Mouse (Mus musculus): ENCODE measurements around the gene Rasal3. TPM values are rescaled to one million over a fixed set of nuclear protein-coding genes. Genes with fewer than 3 reads are reported as not detected.

Gene Rasal3
- total RNA-seq, 1 experiment from 2014 or later, result 34.9 TPM

DNA sequence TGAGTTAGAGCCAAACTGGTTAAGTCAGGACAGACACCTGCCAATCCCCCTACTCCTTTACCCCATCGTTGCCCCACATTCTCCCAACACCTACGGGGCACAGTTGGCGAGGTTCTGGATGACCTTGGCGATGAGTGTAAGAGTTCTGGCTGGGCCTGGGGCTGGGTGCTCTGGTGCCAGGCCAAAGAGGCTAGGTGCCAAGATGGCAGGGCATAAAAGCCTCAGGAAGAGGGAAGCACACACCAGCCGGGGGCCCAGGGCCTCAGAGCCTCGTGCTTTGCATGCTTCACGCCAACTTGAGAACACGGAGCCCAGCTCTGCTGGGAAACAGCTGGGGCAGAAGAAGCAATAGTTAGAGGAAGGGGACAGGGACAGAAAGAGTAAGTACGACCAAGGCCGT lies 9.4 kb downstream of the Rasal3 start:
- ATAC-seq (replicated peaks; ENCODE audit: low read depth, poor library complexity, severe bottlenecking), result no peak

DNA sequence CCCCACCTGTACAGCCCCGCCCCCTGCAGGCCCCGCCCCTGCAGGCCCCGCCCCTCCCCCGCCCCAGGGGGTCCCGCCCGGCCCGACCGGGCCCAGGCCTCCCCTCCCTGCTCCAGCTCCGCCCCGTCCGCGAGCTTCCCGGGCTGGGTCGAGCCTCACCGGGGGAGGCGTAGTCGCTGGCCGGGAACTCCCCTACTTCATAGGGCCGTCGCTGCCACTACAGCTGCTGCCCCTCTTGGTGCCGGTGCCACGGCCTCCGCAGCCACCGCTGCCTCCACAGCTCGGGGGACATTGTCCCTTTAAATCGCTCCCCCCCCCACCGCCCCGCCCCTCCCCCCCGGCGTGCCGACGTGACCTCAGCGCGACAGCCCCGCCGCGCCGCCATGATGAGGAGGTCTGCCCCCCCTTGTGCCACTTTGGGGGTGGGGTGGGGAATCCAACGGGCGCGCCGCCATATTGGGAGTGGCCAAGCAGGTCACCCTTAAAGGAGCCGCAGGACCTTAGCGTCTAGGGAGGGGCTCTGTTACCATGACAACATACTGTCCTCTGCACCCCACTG lies 14.2 kb downstream of the Rasal3 start, which contains the start of gene Wiz:
Gene Wiz, minus strand, starts transcription at position 339 of the 559 bp plus-strand sequence.
- peak; percentile 81 for ATAC-seq (replicated peaks; ENCODE audit: low read depth, poor library complexity, severe bottlenecking)

DNA sequence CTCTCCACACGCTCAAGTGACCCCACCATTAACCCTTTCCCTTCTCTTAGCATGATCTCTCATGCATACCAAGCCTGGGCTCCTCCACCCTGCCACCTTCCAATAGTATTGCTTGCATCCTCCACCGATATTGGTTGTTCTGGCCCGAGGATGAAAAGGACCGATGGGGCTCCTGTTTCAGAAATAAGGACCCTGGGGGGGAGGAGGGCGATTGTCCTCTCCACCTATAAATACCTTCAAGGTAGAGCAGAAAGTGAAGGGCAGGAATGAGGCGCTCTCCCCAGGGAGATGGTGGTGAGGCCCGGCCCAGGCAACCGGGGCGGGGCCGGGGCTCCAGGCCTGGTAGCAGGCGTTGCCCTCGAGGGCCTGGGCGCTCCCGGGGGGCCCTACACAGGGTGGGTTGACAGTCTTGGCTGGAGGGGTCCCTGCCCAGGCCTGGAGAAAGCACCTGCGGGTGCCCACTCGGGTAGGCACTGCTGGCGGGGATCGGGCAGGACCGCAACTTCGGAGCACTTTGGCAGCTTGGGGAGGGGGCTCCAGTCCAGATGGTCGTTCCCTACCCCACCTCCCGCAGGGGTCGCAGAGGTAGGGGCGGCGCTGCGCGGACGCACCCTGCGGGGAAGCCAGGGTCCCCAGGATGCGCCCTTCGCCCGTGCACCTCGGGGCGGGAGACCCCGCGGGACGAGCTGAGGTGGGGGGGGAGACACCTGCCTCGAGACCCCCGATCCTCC lies 14.8 kb downstream of the Rasal3 start:
- no peak; the same call in 1 of the 2 replicates for ATAC-seq (replicated peaks; ENCODE audit: low read depth, poor library complexity, severe bottlenecking)

DNA sequence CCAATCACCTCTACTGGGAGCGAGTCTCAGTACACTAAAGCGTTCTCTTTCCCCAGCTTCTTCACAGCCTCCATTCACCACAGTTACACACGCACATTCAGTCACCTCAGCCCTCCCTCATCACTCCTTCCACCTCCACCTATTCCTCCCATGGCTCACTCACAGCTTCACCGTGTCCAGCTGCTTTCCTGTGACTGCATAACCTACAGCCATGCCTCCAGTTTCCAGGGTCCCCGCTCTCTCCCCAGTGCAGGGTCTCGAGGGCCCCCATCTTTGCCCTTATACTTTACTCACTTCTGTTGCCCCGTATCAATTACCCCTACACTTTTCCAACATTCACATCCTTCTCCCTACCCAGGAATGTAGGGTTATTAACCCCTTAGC lies 15.4 kb downstream of the Rasal3 start:
- ATAC-seq (replicated peaks; ENCODE audit: low read depth, poor library complexity, severe bottlenecking), result no peak

DNA sequence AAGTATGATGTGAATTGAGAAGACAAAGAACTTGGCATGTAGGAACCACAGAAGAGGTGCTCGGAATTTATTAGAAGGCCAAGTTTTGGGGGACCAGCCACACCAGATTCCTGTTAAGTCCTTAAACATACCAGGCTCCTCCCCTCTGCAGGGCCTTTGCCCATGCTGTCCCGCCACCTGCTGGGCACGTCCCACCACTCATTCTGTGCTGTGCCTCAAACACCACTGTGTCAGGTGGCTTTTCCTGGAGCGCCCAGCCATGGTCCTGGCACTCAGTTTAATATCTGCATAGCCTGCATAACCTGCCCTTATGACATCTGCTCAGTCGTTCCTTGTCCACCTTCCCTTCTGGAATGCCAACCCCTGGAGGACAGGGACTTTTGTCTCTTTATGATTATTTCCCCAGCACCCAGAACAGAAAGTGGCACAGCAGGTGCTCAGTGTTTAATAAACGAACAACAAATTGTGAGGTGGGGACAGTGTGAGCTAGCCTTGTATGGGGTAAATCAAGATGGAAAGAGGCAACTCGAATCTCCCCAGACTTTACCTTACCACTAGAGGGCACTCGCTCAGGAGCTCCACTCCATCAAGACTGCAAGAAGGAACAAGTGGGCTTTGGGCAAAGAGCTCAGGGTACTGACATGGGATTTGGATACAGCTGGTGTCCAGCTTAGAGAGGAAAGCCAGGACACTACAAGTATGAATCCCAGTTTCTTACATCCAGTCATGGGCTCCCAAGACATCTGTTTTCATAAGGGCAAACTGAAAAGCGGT lies 16.5 kb downstream of the Rasal3 start:
- peak; percentile 47 for ATAC-seq (replicated peaks; ENCODE audit: low read depth, poor library complexity, severe bottlenecking)

DNA sequence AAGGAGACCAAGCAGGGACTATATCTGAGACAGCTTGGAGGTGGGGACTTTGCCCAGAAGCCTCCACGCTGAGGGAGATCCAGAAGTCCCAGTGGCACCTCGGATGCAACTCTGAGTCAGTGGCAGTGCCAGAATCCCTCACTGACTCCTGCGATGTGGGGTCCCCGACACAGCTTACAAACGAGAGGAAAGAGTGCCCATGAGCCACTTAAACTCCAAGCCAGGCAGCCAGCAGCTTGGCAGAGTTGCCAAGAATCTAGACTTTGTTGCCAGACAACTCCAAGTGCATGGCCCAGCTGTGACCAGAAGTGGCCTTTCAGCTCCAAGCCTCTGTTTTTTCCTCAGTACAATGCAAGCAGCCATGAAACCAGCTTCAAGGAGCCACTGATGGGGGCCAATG lies 19.7 kb downstream of the Rasal3 start:
- ATAC-seq (replicated peaks; ENCODE audit: low read depth, poor library complexity, severe bottlenecking), result no peak

DNA sequence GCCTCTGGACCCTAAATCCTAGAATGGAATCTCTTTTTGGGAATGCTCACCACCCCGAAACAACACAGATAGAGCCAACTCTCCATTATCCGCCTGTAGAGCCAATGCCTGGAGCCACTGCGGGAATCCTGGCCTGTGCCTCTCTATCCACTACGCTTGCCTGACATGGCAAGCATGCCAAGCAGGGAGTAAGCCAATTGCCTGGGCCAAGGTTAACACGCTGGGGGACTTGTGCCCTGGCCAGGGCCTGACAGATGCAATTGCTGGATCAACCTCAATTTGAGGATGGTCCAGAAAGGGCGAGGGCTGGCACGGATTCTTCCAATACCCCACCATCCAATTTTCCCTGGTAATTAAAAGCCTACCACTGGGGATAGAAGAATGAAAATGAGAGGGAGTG lies 20.8 kb downstream of the Rasal3 start:
- ATAC-seq (replicated peaks; ENCODE audit: low read depth, poor library complexity, severe bottlenecking), result no peak

DNA sequence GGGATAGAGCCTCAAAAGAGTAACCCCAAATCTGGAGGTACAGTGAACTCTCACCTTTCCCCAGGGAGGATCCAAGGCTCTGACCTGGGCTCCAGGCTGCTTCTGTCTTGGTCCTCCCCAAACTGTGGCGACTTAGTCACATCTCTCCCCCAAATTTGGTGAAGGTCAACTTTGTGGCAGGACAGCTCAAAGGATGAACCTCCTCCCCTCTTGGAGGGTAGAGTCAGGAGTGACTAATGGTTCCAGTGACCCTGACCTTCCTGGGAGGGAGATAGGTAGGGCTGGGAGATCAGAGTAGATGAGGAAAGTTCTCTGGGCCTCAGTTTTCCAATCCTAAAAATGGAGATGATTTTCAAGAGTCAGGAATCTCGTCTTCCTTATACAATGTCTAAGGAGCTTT lies 24.6 kb downstream of the Rasal3 start:
- ATAC-seq (replicated peaks; ENCODE audit: low read depth, poor library complexity, severe bottlenecking), result no peak

DNA sequence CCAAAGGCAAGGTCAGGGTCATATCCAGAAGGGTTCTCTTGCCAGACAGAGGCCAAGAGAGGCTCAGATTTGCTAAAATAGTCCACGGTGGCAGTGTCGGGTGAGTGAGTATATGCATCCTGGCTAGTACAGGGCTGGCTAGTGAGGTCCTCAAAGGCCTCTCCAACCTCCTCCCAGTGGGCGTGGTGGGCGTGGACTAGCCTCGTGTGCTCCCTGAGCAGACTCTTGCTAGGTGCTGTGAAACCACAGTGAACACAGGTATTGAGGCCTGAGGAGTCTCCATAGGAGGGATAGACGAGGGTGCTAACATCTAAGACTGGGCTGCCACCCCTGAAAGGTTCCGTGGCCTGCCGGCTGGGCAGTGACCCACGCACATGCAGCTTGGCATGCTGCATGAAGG lies 26.2 kb downstream of the Rasal3 start:
- ATAC-seq (replicated peaks; ENCODE audit: low read depth, poor library complexity, severe bottlenecking), result no peak

DNA sequence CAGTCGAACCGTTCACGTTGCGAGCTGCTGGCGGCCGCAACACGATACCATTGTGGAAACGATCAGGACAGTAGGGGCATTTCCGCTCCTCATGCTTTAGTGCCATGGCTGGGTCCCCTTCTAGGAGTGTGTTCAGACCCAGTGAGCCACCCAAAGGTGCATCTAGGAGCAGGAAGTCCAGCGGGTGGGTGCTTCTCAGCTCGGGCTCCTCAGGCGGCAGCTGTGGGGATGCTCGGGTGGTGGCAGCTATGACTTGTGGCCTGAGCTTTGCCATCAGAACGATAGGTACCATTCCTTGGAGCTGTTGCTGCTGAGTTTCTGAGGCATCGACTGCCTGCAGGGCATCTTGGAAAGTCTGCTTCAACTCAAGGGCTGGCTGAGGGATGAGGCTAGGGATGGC lies 26.9 kb downstream of the Rasal3 start:
- no peak for ATAC-seq (replicated peaks; ENCODE audit: low read depth, poor library complexity, severe bottlenecking)

DNA sequence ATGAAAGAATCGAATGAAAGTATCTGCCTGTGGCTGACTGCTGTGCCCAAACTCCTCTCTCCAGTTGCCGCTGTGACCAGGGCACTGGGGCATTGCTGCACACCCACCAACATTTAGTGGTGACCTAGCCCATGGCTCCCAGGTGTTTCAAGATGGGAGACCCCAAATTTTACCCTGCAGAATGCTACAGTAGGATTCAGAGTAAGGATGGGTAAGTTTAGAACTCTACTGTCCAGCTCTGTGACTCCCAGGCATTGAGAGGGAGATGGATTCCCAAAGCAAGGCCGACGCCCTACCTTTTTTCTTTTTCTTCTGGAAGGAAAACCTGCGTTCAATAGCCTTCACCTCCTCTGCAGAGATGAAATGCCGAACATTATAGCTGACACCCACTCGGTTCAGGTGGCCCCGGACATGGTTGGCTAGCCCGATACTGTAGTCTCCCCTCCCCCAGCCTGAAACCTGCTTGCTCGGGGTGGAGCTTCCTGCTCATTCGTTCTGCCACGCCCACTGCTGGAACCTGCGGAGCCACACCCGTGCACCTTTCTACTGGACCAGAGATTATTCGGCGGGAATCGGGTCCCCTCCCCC lies 34.3 kb downstream of the Rasal3 start:
- peak; percentile 40; the same call in 1 of the 2 replicates for ATAC-seq (replicated peaks; ENCODE audit: low read depth, poor library complexity, severe bottlenecking)

DNA sequence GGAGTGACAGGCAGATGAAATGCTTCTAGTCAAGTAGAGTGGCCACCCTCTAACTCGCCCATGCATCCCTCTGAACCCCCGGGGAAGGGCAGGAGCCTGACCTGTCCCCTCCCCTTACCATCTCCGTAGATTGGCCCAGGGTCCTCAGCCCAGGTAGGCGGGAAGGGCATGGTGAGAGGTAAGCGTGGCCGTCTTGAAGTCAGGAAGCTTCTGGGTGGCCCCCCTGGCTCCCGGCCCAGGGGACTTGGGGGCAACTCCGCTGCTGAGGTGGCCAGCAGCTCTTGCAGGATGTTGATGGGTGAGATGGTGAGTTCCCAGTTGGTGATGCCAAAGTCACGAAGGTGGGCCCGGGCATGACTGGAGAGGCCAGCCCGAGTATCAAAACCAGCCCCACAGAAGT lies 35.7 kb downstream of the Rasal3 start:
- no peak for ATAC-seq (replicated peaks; ENCODE audit: low read depth, poor library complexity, severe bottlenecking)

DNA sequence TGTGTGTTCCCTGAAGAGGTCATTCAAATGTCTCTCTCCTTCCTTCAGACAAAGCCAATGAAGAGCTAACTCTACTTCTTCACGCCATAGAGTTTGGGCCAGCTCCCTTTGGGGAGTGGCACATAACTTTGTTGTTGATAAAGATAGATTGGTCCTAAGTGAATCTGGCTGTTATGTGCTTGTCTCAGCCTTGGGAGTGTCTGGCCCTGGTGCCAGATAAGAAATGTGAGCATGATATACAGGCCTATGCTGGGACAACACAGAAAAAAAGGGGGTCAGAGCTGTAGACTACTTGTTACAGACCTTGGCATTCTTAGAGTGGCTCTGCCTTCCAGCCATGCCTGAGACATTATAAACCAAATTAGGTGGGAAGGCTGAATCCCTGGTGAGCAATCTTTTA lies 38.1 kb downstream of the Rasal3 start:
- no peak for ATAC-seq (replicated peaks; ENCODE audit: low read depth, poor library complexity, severe bottlenecking)

DNA sequence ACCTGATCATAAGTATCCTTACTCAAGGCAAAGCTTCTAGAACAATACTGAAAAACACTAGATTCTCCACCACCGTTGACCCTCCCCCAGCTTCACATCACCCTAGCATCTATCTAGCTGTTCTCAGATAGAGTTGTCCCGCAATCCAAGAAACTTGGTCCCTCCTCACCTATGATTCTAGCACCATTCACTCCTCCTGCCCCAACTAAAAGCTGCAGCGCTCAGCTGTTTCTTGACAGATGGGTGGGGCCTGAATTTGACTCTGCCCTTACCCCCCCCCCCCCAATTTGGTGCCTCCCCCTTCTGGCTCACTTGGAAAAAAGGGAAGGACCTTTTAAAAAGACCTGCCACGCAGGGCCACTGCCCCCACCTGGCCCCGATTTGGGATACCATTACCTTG lies 38.5 kb downstream of the Rasal3 start:
- ATAC-seq (replicated peaks; ENCODE audit: low read depth, poor library complexity, severe bottlenecking), result no peak

DNA sequence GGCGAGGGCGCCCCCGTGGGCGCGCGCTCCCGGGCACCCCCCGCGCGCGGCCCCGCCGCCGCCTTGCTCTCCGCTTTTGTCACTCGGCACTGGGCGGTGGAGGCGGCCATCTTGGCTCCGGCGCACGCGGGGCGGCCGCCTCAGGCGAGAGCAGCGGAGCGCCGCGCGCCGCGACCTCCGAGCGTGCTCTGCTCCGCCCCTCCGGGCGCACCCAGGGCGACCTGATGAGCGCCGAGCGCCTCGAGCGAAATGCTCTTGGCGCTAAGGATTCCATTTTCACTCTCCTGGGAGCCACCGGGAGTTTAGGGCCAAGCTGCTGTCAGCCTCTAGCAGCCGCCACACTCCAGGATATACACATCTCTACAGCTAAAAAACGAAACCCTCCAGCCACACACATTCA lies 39.1 kb downstream of the Rasal3 start:
- ATAC-seq (replicated peaks; ENCODE audit: low read depth, poor library complexity, severe bottlenecking), result peak; percentile 86

DNA sequence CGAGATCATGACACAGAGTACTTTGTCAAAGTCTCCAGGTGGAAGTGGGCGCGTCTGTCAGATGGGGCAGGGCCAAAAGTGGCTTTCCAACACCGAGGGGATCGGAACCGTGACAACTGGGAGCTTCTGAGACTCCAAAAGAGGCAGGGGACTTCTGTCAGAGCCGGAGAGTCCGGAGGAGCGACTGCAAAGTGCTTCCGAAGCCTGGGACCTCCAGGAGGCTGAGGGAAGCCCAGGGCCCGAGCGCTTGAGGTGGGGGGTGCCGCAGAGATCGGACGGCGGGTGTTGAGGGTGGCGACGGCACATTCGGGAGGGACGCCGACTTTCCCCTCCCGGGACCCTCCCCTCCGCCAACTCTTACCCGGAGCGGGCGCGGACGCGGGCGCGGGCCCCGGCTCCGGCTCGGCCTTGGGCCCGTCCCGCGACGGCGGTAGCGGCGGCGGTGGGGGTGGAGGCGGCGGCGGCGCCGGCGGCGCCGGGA lies 39.5 kb downstream of the Rasal3 start:
- no peak for ATAC-seq (replicated peaks; ENCODE audit: low read depth, poor library complexity, severe bottlenecking)

DNA sequence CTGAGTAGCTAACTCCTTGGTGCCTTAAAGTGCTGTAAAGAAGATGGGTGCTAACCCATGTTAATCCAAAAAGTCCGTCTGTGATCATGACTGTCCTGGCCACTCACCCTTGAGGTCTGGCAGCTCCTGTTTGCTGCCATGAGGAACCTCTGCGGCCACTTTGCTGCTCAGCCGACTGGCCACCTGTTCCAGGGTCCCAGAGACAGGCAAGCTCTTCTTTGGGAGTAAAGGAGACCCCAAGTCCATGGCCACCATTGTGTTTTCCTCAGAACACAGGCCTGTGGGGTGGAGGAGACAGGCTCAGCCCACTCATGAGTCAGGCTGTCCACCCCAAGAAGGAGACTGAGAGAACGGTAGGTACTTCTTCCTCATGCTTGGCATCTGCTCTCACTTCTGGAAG lies 40.7 kb downstream of the Rasal3 start:
- no peak for ATAC-seq (replicated peaks; ENCODE audit: low read depth, poor library complexity, severe bottlenecking)

DNA sequence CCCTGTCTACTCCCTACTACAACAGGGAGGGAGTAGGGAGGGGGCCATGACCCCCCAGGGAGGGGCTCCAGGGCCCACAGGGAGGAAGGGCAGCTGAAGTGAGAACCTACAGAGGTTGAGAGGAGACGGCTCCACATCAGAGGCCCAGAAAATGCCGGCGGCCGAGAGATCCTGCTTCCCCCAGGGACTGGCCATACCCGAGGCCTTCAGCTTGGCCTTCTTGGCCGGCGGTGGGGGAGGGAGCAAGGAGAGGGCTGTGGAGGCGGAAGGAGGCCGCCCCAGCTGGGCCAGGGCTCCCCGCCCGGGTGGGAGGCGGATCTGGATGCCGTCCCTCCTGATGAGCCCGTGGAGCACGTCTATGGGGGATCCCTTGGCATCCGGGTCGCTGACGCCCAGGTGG lies 43.5 kb downstream of the Rasal3 start:
- no peak for ATAC-seq (replicated peaks; ENCODE audit: low read depth, poor library complexity, severe bottlenecking)

DNA sequence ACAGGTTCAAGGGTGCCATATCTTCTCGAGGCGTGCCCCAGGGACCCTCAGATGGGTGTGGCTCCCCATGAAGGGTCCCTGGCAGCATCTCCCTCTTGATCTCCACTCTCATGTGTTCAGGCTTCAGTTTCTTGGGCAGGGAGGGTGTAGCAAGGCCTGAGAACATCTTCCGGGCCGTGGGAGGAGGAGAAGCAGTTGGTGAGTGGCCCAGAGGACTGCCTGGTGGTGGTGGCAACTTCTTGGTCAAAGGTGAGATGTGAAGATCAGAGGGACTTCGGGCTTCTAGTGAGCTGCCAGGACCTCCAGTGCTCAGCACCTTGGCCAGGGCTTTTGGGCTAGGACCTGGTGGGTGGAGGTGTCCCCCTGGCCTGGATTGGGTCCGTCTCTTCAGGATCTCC lies 44.4 kb downstream of the Rasal3 start:
- ATAC-seq (replicated peaks; ENCODE audit: low read depth, poor library complexity, severe bottlenecking), result no peak

DNA sequence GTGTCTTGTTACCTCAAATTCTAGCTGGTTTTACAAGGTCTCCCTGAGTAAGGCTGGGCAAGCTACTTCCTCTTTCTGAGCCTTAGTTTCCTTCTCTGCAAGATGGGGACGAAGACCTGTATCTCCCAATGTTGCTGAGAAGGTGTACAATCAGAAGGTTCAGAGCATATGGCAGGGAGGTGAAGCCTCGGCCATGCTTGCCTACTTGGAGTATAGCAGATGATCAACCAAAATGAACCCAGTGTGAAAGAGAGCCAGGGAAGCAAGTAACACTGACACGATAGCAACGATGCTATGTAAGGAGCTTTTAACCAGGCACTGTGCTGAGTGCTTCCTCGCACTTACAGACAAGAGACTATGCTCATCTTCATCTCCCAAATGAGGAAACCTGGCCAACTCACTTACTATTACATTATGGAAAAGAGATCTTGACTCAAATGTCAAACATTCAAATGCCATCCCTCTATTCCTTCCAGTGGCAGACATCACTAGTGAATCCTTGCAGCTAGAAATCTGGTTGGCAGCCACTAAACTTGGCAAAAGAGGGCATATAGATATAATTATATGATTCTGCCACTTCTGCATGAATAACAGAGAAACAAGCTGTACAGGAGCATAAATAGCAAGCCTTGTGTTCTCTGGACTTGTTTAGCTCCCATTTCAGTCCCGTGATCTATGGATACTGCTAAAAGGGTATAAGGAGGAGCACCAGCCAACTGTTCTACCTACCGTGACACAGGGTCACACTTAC lies 45.0 kb downstream of the Rasal3 start:
- ATAC-seq (replicated peaks; ENCODE audit: low read depth, poor library complexity, severe bottlenecking), result no peak
